Mouse (Mus musculus): Measurements from ENCODE around the gene Kcnc3.

Kcnc3 gene

GRCm38 (mm10) chr7:44596051-44596450 is 5.6 kb downstream of the Kcnc3 start:
- in situ Hi-C loops (cut with MboI, MseI): no loop called here

- in situ Hi-C loops (cut with MboI, MseI): no loop called here
These were observed 6.6 kb downstream of the Kcnc3 start for GRCm38 (mm10) chr7:44596996-44597538.

- in situ Hi-C loops (cut with MboI, MseI): no loop called here
These were observed 7.2 kb downstream of the Kcnc3 start for GRCm38 (mm10) chr7:44597666-44598065.

GRCm38 (mm10) chr7:44598336-44598735 is 7.9 kb downstream of the Kcnc3 start:
- in situ Hi-C loops (cut with MboI, MseI): no loop called here

GRCm38 (mm10) chr7:44600691-44601262 is 10.3 kb downstream of the Kcnc3 start:
- in situ Hi-C loops (cut with MboI, MseI): no loop called here

- in situ Hi-C loops (cut with MboI, MseI): no loop called here
These were observed 11.2 kb downstream of the Kcnc3 start for GRCm38 (mm10) chr7:44601646-44602045.

- in situ Hi-C loops (cut with MboI, MseI): no loop called here
These were observed 12.0 kb downstream of the Kcnc3 start for GRCm38 (mm10) chr7:44602443-44602842.

GRCm38 (mm10) chr7:44603186-44603855 is 12.9 kb downstream of the Kcnc3 start:
- in situ Hi-C loops (cut with MboI, MseI): no loop called here

- in situ Hi-C loops (cut with MboI, MseI): no loop called here
These were observed 13.7 kb downstream of the Kcnc3 start for GRCm38 (mm10) chr7:44604139-44604606.

- in situ Hi-C loops (cut with MboI, MseI): no loop called here
These were observed 14.2 kb downstream of the Kcnc3 start for GRCm38 (mm10) chr7:44604619-44605018.

GRCm38 (mm10) chr7:44605436-44605835 is 15.0 kb downstream of the Kcnc3 start:
- in situ Hi-C loops (cut with MboI, MseI): no loop called here

- in situ Hi-C loops (cut with MboI, MseI): no loop called here
These were observed 15.9 kb downstream of the Kcnc3 start for GRCm38 (mm10) chr7:44606171-44606901.

GRCm38 (mm10) chr7:44612192-44612591 is 21.7 kb downstream of the Kcnc3 start:
- in situ Hi-C loops (cut with MboI, MseI): no loop called here

GRCm38 (mm10) chr7:44614041-44614688 is 23.7 kb downstream of the Kcnc3 start:
- in situ Hi-C loops (cut with MboI, MseI): no loop called here

GRCm38 (mm10) chr7:44615309-44615708 is 24.8 kb downstream of the Kcnc3 start:
- in situ Hi-C loops (cut with MboI, MseI): no loop called here

- in situ Hi-C loops (cut with MboI, MseI): no loop called here
These were observed 25.5 kb downstream of the Kcnc3 start for GRCm38 (mm10) chr7:44615987-44616386.

GRCm38 (mm10) chr7:44617059-44617458 is 26.6 kb downstream of the Kcnc3 start:
- in situ Hi-C loops (cut with MboI, MseI): no loop called here

GRCm38 (mm10) chr7:44623714-44624542 is 33.5 kb downstream of the Kcnc3 start:
- in situ Hi-C loops (cut with MboI, MseI): no loop called here

GRCm38 (mm10) chr7:44624543-44624826 is 34.0 kb downstream of the Kcnc3 start:
- in situ Hi-C loops (cut with MboI, MseI): no loop called here

- in situ Hi-C loops (cut with MboI, MseI): no loop called here
These were observed 34.4 kb downstream of the Kcnc3 start for GRCm38 (mm10) chr7:44624828-44625227.
